Mouse (Mus musculus): Measurements from ENCODE around the gene Tceal5.
"Not testable (repeated sequence)": the region's sequence is repeated elsewhere in the genome, so short reads cannot be mapped to it uniquely, and the experiment has no call there.

Gene Tceal5

DNA sequence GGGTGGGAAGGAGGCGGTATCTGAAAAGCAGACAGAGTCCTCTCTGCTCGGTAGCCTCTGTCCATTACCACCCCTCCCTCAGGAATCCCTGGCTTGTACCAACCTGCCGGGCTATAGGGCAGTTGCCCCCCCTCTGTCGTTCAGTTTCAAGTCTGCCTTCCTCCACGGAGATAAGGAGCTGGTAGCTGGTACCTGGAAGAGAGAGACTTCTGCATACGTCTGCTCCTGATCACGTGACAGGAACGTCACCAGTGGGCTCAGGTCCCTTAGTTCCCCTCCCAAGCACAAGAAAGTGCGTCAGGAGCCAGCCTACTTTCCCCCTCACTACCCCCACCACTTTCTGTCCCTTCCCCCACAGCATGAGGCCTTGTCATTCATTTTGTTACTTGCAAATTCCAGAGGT is at the start of gene Tceal5:
TSS of gene Tceal5 (minus strand) at position 213 of the 403 bp plus-strand sequence.
- no peak for DNase-seq (ENCODE audit: low read depth, low spot score)

DNA sequence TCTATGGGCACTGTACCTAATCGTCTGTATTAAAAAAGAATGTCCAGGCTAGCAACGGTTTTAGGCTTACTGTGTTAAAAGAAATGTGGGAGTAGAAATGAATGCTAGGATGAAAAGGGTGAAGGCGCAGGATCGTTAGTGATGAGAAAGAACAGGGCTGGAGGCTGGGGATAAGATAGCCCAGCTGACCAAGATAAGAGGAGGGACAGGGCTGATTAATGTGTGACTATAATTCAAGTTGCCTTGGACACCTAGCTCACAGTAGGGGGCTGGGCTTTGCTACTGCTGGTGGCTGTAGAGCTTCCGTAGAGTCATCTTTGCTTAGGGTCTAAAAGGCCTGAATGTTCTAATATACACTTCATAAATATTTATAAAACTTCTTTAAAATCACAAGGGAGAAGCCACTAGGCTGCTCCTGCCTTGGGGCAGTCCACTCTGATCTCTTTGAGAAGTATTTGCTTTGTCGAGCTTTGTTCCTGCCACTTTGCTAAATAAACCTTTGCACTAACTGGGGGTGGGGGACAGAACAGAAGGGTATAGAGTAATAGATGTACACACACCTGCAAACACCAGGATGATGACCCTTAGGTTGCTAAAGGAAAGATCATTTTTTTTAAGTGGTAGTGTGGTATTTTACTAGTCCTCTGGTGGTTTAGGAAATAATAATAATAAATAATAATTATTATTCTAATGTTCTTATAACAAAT is 48.5 kb upstream of the Tceal5 start:
- DNase-seq (ENCODE audit: low read depth, low spot score) = no peak

DNA sequence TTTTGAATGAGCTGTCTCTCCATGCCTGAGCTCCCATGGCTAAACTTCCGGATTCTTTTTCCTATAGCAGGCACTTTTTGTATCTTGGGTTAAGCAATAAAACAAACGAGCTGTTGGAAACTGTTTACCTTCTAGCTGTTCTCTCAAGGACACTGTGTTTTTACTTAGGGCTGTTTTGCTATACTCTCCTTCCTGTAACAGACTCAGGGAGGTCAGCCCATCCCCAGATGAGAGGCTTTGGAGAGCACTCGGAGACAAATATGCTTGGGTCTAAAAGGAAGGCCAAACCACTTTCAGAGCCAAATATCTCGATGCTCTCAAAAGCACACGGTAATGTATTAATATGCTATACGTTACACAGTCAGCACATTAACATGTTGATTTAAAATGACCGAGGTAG is 46.0 kb upstream of the Tceal5 start:
- no peak for DNase-seq (ENCODE audit: low read depth, low spot score)

- no peak for DNase-seq (ENCODE audit: low read depth, low spot score)
Observed at GRCm38 (mm10) chrX:136248811-136249210, 45.1 kb upstream of the Tceal5 start.

- DNase-seq (ENCODE audit: low read depth, low spot score) = no peak
Observed at GRCm38 (mm10) chrX:136245521-136246071, 41.9 kb upstream of the Tceal5 start.

- DNase-seq (ENCODE audit: low read depth, low spot score) = no peak
Observed at GRCm38 (mm10) chrX:136244574-136245229, 41.0 kb upstream of the Tceal5 start, which contains the start of gene Tceal9. Gene Tceal9 (plus strand): TSS chrX:136245079.

DNA sequence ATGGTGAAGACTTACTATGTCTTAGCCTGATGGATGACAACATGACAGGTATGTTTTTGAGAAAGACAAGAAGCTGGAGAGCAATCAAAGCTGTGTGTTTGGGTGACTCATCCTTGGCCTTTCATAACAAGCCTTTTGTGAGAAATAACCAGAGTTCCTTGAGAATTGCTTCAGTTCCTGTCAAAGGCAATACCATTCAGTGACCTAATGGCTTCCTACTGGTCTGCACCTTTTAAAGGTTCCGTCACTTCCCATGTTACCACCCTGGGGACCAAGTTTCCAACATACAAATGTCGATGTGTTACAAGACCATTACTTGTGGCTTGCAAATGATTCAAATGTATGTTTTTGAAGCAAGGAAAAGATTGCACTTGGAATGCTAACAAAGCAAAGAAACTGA is 39.5 kb upstream of the Tceal5 start:
- no peak for DNase-seq (ENCODE audit: low read depth, low spot score)

DNA sequence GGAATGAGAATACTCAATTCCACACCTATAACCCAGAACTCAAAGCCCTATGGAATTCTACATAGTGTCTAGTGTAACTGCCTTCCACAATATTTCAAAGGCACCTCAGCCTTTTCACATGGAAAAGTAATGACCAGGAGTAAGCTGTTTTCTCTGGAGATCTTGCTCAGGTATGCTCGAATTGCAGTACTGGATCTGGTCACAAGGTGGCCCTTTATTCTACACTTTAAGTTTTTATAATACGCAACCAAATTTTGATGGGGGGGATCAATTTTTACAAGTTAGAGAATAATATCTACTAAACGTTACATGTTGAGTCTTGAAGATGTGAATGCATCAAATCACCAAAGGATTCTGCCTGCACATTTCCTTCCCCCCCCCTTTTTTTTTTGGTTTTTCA is 34.4 kb upstream of the Tceal5 start:
- DNase-seq (ENCODE audit: low read depth, low spot score) = no peak

- DNase-seq (ENCODE audit: low read depth, low spot score) = no peak
Observed at GRCm38 (mm10) chrX:136227768-136228167, 24.1 kb upstream of the Tceal5 start.

DNA sequence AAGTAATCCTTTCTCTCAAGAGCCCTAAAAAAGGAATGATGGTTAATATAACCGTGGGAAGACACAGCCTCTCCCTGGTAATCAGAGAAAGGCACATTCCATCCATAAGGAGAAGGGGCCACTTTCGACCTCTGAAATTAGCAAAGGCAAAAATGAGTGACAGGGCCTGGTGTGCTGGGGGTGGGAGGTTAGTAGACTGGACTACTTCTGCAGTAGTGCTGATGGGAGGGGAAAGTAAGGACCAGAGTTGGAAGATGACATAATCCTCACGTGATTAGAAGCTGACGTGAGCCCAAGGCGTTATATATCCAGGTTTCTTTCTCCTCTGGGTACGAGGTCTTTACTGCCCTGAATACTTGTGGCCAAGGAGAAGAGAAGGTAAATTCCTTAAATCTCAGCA is 20.0 kb upstream of the Tceal5 start:
- DNase-seq (ENCODE audit: low read depth, low spot score) = no peak

DNA sequence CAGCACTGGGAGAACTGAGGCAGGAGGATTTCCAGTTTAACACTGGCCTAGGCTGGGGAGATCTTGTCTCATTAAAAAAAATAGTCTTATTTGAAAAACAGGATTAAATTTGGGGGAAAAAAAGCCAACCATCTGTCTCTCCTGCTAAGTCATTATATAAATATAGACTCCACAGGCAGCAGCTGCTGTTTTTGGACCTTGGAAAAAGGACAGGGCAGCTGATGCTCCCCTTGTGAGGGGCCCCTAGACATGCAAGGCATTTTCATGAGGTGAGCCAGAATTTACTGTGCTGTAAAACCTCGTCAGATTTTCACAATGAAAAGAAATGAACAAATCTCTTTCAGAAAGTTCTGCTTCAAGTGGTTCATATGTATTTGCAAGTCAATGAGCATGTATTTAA is 12.6 kb upstream of the Tceal5 start:
- no peak for DNase-seq (ENCODE audit: low read depth, low spot score)

GRCm38 (mm10) chrX:136214729-136215677 is 11.3 kb upstream of the Tceal5 start, which contains the start of the genes Tceal7 and Bex1:
Gene Tceal7 (plus strand): TSS chrX:136214779.
Gene Bex1 (minus strand): TSS chrX:136215513.
- DNase-seq (ENCODE audit: low read depth, low spot score) = not testable (repeated sequence)

- no peak for DNase-seq (ENCODE audit: low read depth, low spot score)
Observed at GRCm38 (mm10) chrX:136213396-136213795, 9.7 kb upstream of the Tceal5 start.

DNA sequence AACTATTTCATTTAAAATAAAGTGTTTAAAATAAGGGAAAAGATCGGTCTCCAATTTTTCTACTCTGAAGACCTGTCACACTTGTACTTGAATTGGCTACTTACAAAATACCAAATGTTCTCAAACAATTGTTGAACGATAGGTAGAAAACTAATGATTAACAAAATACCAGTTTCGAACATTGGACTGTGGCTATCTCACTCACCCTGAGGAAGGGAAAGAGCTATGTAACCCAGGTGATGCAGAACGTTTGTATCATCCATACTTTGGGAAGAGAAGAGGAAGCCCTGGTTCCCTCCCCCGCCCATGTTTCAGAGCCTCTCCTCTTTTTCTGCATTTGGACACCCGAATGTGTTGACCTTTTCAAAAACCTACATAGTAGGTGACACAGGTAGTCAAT is 730 bp upstream of the Tceal5 start:
- no peak for DNase-seq (ENCODE audit: low read depth, low spot score)

GRCm38 (mm10) chrX:136203257-136203656 is 419 bp downstream of the Tceal5 start:
- no peak for DNase-seq (ENCODE audit: low read depth, low spot score)

- no peak for DNase-seq (ENCODE audit: low read depth, low spot score)
Observed at GRCm38 (mm10) chrX:136196873-136197272, 6.8 kb downstream of the Tceal5 start.

GRCm38 (mm10) chrX:136195193-136195944 is 8.3 kb downstream of the Tceal5 start:
- DNase-seq (ENCODE audit: low read depth, low spot score) = no peak

- DNase-seq (ENCODE audit: low read depth, low spot score) = no peak
Observed at GRCm38 (mm10) chrX:136183107-136183506, 20.6 kb downstream of the Tceal5 start.

DNA sequence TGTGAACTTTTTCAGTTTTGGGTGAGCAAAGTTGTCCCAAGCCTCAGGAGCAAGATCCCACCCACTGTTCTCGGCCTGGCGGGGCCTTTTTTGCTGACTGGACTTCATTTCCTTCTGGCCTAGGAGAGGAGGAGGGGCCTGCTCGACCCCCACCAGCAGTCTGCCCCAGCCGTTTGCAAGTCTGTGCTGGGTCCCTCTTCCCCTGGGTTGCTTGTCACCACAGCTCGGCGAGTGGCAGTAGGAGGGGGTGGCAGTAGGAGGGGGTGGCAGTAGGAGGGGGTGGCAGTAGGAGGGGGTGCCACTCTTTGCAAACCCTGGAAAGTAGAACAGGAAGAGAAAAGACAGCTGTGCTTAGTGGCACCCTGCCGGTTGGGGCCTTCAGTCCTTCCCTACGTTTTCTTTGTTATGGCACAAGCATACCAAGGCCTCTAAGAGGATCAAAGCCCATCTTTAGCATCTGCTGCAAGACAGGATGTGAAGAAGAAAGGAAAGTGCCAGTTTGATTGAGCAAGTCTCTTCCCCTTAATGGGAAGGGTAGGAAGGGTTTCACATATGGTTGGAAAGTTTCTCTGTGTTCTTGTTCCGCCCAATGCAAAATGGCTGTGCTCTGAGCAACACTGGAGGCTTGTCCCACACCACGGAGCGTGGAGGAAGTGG is 22.7 kb downstream of the Tceal5 start:
- DNase-seq (ENCODE audit: low read depth, low spot score) = no peak

DNA sequence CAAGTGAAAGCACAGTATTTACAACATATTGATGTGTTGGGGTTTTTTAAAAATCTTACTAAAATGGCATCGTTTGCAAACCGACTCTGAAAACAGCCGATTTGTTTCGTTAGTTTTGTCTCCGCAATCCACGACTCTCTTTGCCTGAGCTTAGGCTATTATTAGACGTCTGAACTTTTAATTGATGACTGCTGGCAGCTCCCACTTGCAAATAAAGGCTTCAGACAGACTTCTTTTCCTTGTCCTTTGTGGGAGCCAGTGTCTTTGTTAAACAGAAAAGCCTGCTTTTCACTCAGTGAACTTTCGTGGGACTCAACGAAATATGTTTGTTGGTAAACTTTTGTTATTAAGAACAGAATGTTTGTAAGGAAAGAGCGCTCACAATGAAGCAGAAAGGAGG is 30.9 kb downstream of the Tceal5 start:
- DNase-seq (ENCODE audit: low read depth, low spot score) = no peak

All from WW6 (cell line).